Mouse (Mus musculus) liver, adult 2 months (tissue): ENCODE data around the gene Olfr145.

Experiments
- CTCF ChIP-seq: fragments of 200-500 bp; IDR thresholded peaks from 2 replicates; pipeline ENCODE4 v1.5.1; 2011; ENCODE audit warnings: low read depth, low read length, control low read depth
- POLR2A ChIP-seq: fragments of 200-500 bp; IDR thresholded peaks from 2 replicates; pipeline ENCODE4 v1.6.1; 2011; ENCODE audit warnings: low read length, control low read depth; ENCODE audit not compliant: insufficient read depth; ENCODE audit errors: extremely low read depth

DNA sequence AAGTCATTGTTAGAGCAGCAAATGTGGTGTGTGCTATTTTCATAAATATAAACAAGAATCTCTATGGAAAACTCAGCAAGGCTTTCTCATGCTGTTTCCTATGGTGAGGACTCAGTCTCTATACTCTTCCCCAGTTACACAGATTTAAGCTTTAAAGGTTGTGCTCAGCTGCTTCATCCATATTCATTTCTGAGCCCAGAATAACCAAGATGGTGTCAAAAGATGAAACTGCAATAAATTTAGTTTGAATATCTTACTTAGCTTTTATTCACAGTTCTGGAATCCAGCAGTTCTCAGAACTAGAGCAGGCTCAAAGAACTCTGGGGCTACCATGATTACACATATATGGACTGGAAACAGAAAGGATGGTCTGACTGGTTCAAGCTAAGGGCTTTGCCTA, 37.6 kb downstream of the Olfr145 start:
- TF ChIP-seq CTCF (no peak), POLR2A (no peak)
